Mouse (Mus musculus) heart, embryonic 11.5 days (tissue): Measurements from ENCODE around the gene Ccl6. TPM values are rescaled to one million over a fixed set of nuclear protein-coding genes. Genes with fewer than 3 reads are reported as not detected.

Experiments used
- ATAC-seq: fragments of 200-750 bp; cut with Nextera tagmentation; replicated peaks from 2 replicates; pipeline ENCODE4 v1.8.0; 2017; ENCODE audit warnings: moderate library complexity; ENCODE audit not compliant: insufficient number of reproducible peaks, low FRiP score, low TSS enrichment
- H3K27ac ChIP-seq: fragments of 300-500 bp; sonication (generic); 2 replicates; pipeline ENCODE4 v1.5.1; 2014; ENCODE audit warnings: mild to moderate bottlenecking, low read depth, low read length
- H3K27me3 ChIP-seq: fragments of 300-500 bp; sonication (generic); 2 replicates; pipeline ENCODE4 v1.6.1; 2014; ENCODE audit warnings: mild to moderate bottlenecking, low read length, mixed read lengths; ENCODE audit not compliant: control insufficient read depth, insufficient read depth
- H3K36me3 ChIP-seq: fragments of 300-500 bp; sonication (generic); 2 replicates; pipeline ENCODE4 v1.6.1; 2014; ENCODE audit warnings: mild to moderate bottlenecking, low read length, moderate library complexity, mixed read lengths; ENCODE audit not compliant: control insufficient read depth, insufficient read depth
- H3K4me1 ChIP-seq: fragments of 300-500 bp; sonication (generic); 2 replicates; pipeline ENCODE4 v1.6.1; 2014; ENCODE audit warnings: low read length; ENCODE audit not compliant: control insufficient read depth, insufficient read depth
- H3K4me2 ChIP-seq: fragments of 300-500 bp; sonication (generic); 2 replicates; pipeline ENCODE4 v1.6.1; 2014; ENCODE audit warnings: mild to moderate bottlenecking, moderate library complexity
- H3K4me3 ChIP-seq: fragments of 300-500 bp; sonication (generic); 2 replicates; pipeline ENCODE4 v1.5.1; 2014; ENCODE audit warnings: low read depth, low read length
- H3K9ac ChIP-seq: fragments of 300-500 bp; sonication (generic); 2 replicates; pipeline ENCODE4 v1.6.1; 2014; ENCODE audit warnings: mild to moderate bottlenecking, low read depth, low read length, moderate library complexity
- H3K9me3 ChIP-seq: fragments of 300-500 bp; sonication (generic); replicated peaks from 2 replicates; pipeline ENCODE4 v1.6.1; 2016; ENCODE audit warnings: low read length; ENCODE audit not compliant: control insufficient read depth
- WGBS: fragments of 180-500 bp; shearing (Covaris S2); extraction: QIAGEN DNeasy Blood & Tissue Kit; methylation state at CpG from one replicate; pipeline ENCODE4 v1.1.7; 2014; ENCODE audit not compliant: insufficient replicate concordance; 5-methylcytosine and 5-hydroxymethylcytosine counted together
- polyA plus RNA-seq: library from polyadenylated mRNA; unstranded; fragments of >200 nt; fragmentation: Nextera tagmentation; extraction: Ambion mirVana; gene quantifications from 2 replicates; pipeline ENCODE4 v1.2.1, GENCODE M21; 2014

The Ccl6 gene
- polyA plus RNA-seq, 1 experiment from 2014 or later, result 0.97 TPM

DNA sequence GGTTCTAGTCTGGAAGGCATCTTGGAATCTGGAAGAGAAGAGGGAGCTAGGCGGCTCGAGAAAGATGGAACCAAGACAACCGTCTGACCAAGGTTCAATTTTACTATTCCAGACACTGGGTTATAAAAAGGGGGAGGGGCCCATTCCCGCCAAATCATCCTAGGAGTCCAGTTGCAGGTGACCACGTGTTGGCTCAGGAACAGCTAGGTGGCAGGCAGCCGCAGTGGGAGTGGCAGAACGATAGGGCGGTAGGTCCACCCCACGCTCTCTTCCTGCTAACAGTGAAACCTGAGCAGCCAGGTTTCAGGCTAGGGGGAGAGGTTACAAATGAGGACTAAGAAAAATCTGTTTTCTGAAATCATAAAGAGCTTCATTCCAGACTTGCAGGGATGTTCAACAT, 20.1 kb downstream of the Ccl6 start:
- H3K4me1 ChIP-seq, result no peaks in the 10 kb centered on the region
- WGBS, result 56% methylated on average over 9 of the region's 9 CpGs
- no peak for ATAC-seq

DNA sequence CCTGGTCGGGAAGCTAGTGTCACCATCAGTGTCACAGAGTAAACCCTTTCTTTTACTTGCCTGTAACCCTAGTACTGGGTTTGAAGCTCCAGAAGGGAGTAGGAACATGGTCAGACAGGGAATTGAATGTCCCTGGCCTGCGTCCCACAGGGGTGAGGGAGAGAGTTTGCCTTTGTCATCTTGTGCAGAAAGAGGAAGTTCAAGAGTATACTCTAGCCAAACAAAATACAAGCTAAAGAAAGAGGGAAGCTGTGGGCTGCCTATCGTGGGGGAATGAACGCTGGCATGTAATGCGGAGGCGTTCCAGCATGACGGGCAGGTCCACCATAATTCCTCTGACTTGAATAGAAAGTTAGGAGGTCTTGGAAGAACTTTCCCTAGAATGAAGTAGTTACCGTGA, 20.7 kb downstream of the Ccl6 start:
- Histone ChIP-seq H3K4me1 (no peaks in the 10 kb centered on the region), H3K4me2 (no peak overlapping the region), H3K27ac (no peak overlapping the region), H3K9me3 (no peaks in the 10 kb centered on the region), H3K27me3 (no peaks in the 10 kb centered on the region), H3K9ac (no peak overlapping the region), H3K36me3 (no peaks in the 10 kb centered on the region), H3K4me3 (no peak overlapping the region)
- no peak for ATAC-seq
- 81% methylated on average over 8 of the region's 8 CpGs for WGBS

More for the DNA sequence above, 20.1 kb downstream of the Ccl6 start:
- Histone ChIP-seq H3K9ac (no peak overlapping the region), H3K27me3 (no peaks in the 10 kb centered on the region), H3K36me3 (no peaks in the 10 kb centered on the region), H3K4me3 (no peak overlapping the region), H3K9me3 (no peaks in the 10 kb centered on the region), H3K27ac (no peak overlapping the region), H3K4me2 (no peak overlapping the region)

DNA sequence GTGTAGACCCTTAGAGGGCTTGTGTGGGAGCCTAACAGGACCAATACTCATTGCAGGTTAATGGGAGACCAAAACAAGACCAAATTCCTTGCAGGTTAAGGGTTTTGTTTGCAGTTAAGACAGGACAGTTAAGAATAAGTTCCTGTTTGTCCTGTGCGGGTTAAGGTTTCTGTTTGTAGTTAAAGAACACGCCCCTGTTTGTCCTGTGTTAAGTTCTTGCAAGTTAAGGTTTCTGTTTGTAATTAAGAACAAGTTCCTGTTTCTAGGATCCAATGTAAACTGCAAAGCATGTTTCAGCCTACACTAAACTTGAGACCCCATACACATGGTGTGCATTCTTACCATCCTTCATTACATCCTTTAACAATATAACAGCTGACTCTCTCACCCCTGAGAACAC, 22.7 kb downstream of the Ccl6 start:
- H3K9ac ChIP-seq, result no peak overlapping the region
- no peaks in the 10 kb centered on the region for H3K4me1 ChIP-seq
- H3K4me3 ChIP-seq, result no peak overlapping the region
- H3K9me3 ChIP-seq, result no peaks in the 10 kb centered on the region
- H3K4me2 ChIP-seq, result no peak overlapping the region
- no peaks in the 10 kb centered on the region for H3K36me3 ChIP-seq
- no peaks in the 10 kb centered on the region for H3K27me3 ChIP-seq
- WGBS, result 85% methylated on average over 2 of the region's 2 CpGs
- no peak for ATAC-seq
- no peak overlapping the region for H3K27ac ChIP-seq

DNA sequence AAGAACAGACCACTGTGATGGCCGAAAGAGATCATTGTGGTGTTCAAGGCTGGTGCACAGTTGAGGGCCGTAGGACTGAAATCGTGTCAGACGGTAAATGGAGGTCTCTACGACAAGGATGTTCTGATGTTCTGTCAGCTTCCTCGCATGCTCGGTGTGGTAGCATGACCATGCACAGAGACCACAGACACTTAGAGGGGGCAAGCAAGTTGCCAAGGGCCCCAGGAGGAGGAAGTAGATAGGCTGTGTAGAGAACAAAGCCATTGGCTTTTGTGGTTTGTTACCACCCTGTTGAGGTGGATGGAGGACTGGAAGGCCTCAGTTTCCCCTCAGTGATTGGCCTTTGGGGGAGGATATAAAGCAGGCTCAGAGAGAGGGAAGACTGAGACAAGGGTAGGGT, 23.6 kb downstream of the Ccl6 start:
- Histone ChIP-seq H3K27ac (no peak overlapping the region), H3K27me3 (no peaks in the 10 kb centered on the region), H3K36me3 (no peaks in the 10 kb centered on the region), H3K4me1 (no peaks in the 10 kb centered on the region), H3K9me3 (no peaks in the 10 kb centered on the region), H3K4me2 (no peak overlapping the region), H3K4me3 (no peak overlapping the region), H3K9ac (no peak overlapping the region)
- 82% methylated on average over 7 of the region's 7 CpGs for WGBS
- ATAC-seq, result no peak

DNA sequence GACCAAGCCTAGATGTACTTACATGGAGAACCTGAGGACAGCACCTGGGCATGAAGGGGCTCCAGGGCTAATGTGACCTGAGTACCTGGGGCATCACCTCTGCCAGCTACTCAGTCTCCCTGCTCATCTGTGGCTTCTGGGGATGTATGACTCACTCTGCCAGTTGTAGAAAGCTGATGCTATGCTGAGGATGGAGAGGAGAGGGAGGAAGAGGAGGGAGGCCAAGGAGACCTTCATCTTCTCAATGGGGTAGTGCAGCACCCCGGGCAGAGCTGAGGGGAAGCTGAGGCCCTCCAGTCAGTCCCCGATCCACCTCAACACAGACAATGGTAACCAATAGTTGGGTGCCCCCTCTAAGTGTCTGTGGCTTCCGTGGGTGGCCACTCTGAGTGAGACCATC, 24.1 kb downstream of the Ccl6 start:
- no peak overlapping the region for H3K4me3 ChIP-seq
- H3K4me1 ChIP-seq, result no peaks in the 10 kb centered on the region
- no peak overlapping the region for H3K4me2 ChIP-seq
- no peak overlapping the region for H3K27ac ChIP-seq
- H3K9ac ChIP-seq, result no peak overlapping the region
- H3K9me3 ChIP-seq, result no peaks in the 10 kb centered on the region
- no peak for ATAC-seq
- H3K27me3 ChIP-seq, result no peaks in the 10 kb centered on the region
- WGBS, result 80% methylated on average over 3 of the region's 3 CpGs
- H3K36me3 ChIP-seq, result no peaks in the 10 kb centered on the region

DNA sequence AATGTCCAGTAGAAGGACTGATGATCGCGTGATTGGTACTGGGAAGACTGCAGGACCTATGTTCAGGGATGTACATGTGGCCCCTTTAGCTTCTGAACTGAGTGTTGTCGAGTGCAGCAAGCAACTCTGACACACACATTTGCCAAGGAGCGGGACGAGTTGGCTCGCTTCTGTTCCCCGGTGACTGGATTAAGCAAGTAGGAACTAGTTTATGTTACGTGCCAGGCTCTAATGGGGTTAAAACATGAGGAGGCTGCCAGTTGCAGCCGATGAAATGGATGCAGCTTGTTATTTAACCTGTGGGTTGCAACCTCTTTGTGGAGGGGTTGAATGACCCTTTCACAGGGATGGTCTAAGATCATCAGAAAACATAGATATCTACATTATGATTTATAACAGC, 24.8 kb downstream of the Ccl6 start:
- Histone ChIP-seq H3K4me1 (no peaks in the 10 kb centered on the region), H3K9me3 (no peaks in the 10 kb centered on the region), H3K4me2 (no peak overlapping the region), H3K4me3 (no peak overlapping the region), H3K36me3 (no peaks in the 10 kb centered on the region), H3K9ac (no peak overlapping the region), H3K27me3 (no peaks in the 10 kb centered on the region), H3K27ac (no peak overlapping the region)
- 83% methylated on average over 9 of the region's 9 CpGs for WGBS
- no peak for ATAC-seq

DNA sequence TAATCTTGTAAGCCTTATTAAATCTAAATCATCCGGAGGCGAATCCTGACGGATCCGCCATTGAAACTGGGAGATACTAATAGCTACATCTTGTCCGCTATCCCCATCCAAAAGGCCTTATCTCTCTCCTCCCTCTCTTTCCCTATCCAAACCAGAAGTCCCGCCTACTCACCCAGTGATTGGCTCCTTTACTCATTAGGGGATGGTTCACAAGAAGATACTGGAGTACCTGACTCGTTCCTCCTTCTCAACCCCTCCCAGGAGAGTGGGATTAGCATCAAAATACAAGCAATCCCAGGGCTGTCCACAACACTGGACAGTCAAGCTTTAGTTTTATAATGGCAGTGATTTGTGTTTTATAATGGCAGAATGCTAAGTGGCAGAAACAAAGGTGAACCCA, 25.6 kb downstream of the Ccl6 start:
- no peak for ATAC-seq
- Histone ChIP-seq H3K36me3 (no peaks in the 10 kb centered on the region), H3K4me1 (no peaks in the 10 kb centered on the region), H3K9me3 (no peaks in the 10 kb centered on the region), H3K9ac (no peak overlapping the region), H3K27me3 (no peaks in the 10 kb centered on the region), H3K27ac (no peak overlapping the region), H3K4me3 (no peak overlapping the region), H3K4me2 (no peak overlapping the region)
- WGBS, result 54% methylated on average over 7 of the region's 7 CpGs

DNA sequence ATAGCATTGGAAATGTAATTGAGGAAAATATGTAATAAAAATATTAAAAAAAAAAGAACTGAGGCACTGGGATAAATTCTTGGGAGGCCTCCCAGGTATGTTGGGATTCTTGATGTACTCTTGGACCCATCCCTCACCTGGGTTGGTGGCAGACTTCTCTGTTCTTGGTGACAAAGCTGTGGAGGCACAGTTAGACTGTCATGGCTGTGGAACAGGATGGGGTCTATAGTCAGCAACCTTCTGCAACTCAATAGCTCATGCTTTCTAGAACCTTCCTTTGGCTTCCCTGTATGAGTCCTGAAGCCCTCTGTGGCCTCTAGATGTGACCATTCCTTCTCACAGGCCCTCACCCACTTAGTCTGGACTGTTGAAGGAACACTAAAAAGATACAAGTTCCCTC, 26.3 kb downstream of the Ccl6 start:
- Histone ChIP-seq H3K36me3 (no peaks in the 10 kb centered on the region), H3K9ac (no peak overlapping the region), H3K9me3 (no peaks in the 10 kb centered on the region), H3K4me1 (no peaks in the 10 kb centered on the region), H3K27ac (no peak overlapping the region), H3K4me3 (no peak overlapping the region), H3K27me3 (no peaks in the 10 kb centered on the region), H3K4me2 (no peak overlapping the region)
- no peak for ATAC-seq

DNA sequence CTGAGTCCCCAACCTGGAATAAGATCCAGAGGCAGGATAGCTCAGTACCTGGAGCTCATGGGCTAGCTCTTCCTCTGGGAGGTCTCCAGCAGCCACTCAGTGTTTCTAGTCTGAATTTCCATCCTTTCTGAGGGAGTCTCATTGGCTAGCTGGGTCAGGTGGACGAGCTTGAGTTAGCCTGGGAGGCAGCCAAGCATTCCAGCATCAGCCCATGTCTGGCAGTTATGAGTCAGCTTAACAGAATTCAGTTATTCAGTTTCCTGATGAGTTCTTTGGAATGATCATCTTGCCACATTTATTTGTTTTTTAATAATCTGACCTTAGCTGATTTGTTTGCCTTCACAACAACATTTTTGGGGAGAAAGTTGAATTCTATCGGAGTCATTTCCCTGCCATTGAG, 29.1 kb downstream of the Ccl6 start:
- Histone ChIP-seq H3K27me3 (no peaks in the 10 kb centered on the region), H3K36me3 (no peaks in the 10 kb centered on the region), H3K9me3 (no peaks in the 10 kb centered on the region), H3K4me2 (no peak overlapping the region), H3K4me1 (no peaks in the 10 kb centered on the region), H3K27ac (no peak overlapping the region), H3K9ac (no peak overlapping the region), H3K4me3 (no peak overlapping the region)
- WGBS, result 71% methylated on average over 2 of the region's 2 CpGs
- ATAC-seq, result no peak
